Mouse (Mus musculus) liver, embryonic 12.5 days (tissue): ENCODE data around the gene Kif26b. TPM values are rescaled to one million over a fixed set of nuclear protein-coding genes. Genes with fewer than 3 reads are reported as not detected.

Experiments
- ATAC-seq: fragments of 200-750 bp; cut with Nextera tagmentation; 2 replicates; pipeline ENCODE4 v1.8.0; 2017; ENCODE audit warnings: moderate number of reproducible peaks, mild to moderate bottlenecking, moderate library complexity
- H3K27ac ChIP-seq: fragments of 300-500 bp; sonication (generic); 2 replicates; pipeline ENCODE4 v1.5.1; 2016; ENCODE audit warnings: mild to moderate bottlenecking
- H3K27me3 ChIP-seq: fragments of 300-500 bp; sonication (generic); replicated peaks from 2 replicates; pipeline ENCODE4 v1.6.1; 2016; ENCODE audit warnings: mild to moderate bottlenecking, moderate library complexity
- H3K36me3 ChIP-seq: fragments of 300-500 bp; sonication (generic); 2 replicates; pipeline ENCODE4 v1.6.1; 2016; ENCODE audit warnings: mild to moderate bottlenecking, moderate library complexity
- H3K4me1 ChIP-seq: fragments of 300-500 bp; sonication (generic); 2 replicates; pipeline ENCODE4 v1.6.1; 2016
- H3K4me2 ChIP-seq: fragments of 300-500 bp; sonication (generic); 2 replicates; pipeline ENCODE4 v1.6.1; 2016; ENCODE audit warnings: mild to moderate bottlenecking, moderate library complexity
- H3K4me3 ChIP-seq: fragments of 300-500 bp; sonication (generic); 2 replicates; pipeline ENCODE4 v1.5.1; 2016; ENCODE audit warnings: mild to moderate bottlenecking, moderate library complexity
- H3K9ac ChIP-seq: fragments of 300-500 bp; sonication (generic); 2 replicates; pipeline ENCODE4 v1.6.1; 2016; ENCODE audit warnings: mild to moderate bottlenecking, moderate library complexity
- H3K9me3 ChIP-seq: fragments of 300-500 bp; sonication (generic); replicated peaks from 2 replicates; pipeline ENCODE4 v1.6.1; 2016; ENCODE audit warnings: mild to moderate bottlenecking, moderate library complexity
- WGBS: fragments of 180-500 bp; shearing (Covaris S2); methylation state at CpG from one replicate; pipeline ENCODE4 v1.1.7; 2016; ENCODE audit not compliant: insufficient replicate concordance; 5-methylcytosine and 5-hydroxymethylcytosine counted together
- polyA plus RNA-seq: library from polyadenylated mRNA; unstranded; fragments of >200 nt; fragmentation: Nextera tagmentation; extraction: Ambion mirVana; gene quantifications from 2 replicates; pipeline ENCODE4 v1.2.1, GENCODE M21; 2016

The Kif26b gene
- polyA plus RNA-seq, 1 experiment from 2014 or later = 0.67 TPM

GRCm38 (mm10) chr1:178936457-178936856 lies 407.5 kb downstream of the Kif26b start:
- ATAC-seq = no peak
- H3K4me3 ChIP-seq = no peak overlapping the region

GRCm38 (mm10) chr1:178936976-178937375 lies 408.1 kb downstream of the Kif26b start:
- no peak overlapping the region for H3K4me3 ChIP-seq
- H3K27ac ChIP-seq = no peak overlapping the region
- no peaks in the 10 kb centered on the region for H3K4me1 ChIP-seq
- no peaks in the 10 kb centered on the region for H3K36me3 ChIP-seq
- ATAC-seq = no peak
- H3K27me3 ChIP-seq = peaks cover 9% of the 10 kb centered on the region; the same call in 1 of the 2 replicates
- H3K9me3 ChIP-seq = no peaks in the 10 kb centered on the region
- H3K4me2 ChIP-seq = no peak overlapping the region
- WGBS = 68% methylated on average over 2 of the region's 2 CpGs
- no peak overlapping the region for H3K9ac ChIP-seq

More at GRCm38 (mm10) chr1:178936457-178936856, 407.5 kb downstream of the Kif26b start:
- no peaks in the 10 kb centered on the region for H3K4me1 ChIP-seq
- no peak overlapping the region for H3K27ac ChIP-seq
- 47% methylated on average over 4 of the region's 4 CpGs for WGBS
- no peak overlapping the region for H3K4me2 ChIP-seq
- H3K36me3 ChIP-seq = no peaks in the 10 kb centered on the region
- no peak overlapping the region for H3K9ac ChIP-seq
- H3K9me3 ChIP-seq = no peaks in the 10 kb centered on the region
- peaks cover 7% of the 10 kb centered on the region; the same call in 1 of the 2 replicates for H3K27me3 ChIP-seq

- WGBS = 68% methylated on average over 4 of the region's 4 CpGs
- H3K4me3 ChIP-seq = no peak overlapping the region
Observed at GRCm38 (mm10) chr1:178940353-178940752, 411.4 kb downstream of the Kif26b start.

GRCm38 (mm10) chr1:178942251-178942963 lies 413.5 kb downstream of the Kif26b start:
- 47% methylated on average over 7 of the region's 7 CpGs for WGBS
- no peaks in the 10 kb centered on the region for H3K9me3 ChIP-seq
- H3K27ac ChIP-seq = no peak overlapping the region
- H3K27me3 ChIP-seq = 0 out of 2 replicates have a peak, but pooled peaks cover 9% of the 10 kb centered on the region
- H3K4me1 ChIP-seq = no peaks in the 10 kb centered on the region
- no peak overlapping the region for H3K9ac ChIP-seq
- H3K4me3 ChIP-seq = no peak overlapping the region
- H3K4me2 ChIP-seq = no peak overlapping the region
- ATAC-seq = no peak
- H3K36me3 ChIP-seq = no peaks in the 10 kb centered on the region

More at GRCm38 (mm10) chr1:178940353-178940752, 411.4 kb downstream of the Kif26b start:
- no peak for ATAC-seq
- no peaks in the 10 kb centered on the region for H3K4me1 ChIP-seq
- no peaks in the 10 kb centered on the region for H3K9me3 ChIP-seq
- H3K36me3 ChIP-seq = no peaks in the 10 kb centered on the region
- H3K27ac ChIP-seq = no peak overlapping the region
- H3K9ac ChIP-seq = no peak overlapping the region
- 0 out of 2 replicates have a peak, but pooled peaks cover 9% of the 10 kb centered on the region for H3K27me3 ChIP-seq
- no peak overlapping the region for H3K4me2 ChIP-seq

GRCm38 (mm10) chr1:178952910-178953309 lies 424.0 kb downstream of the Kif26b start:
- Histone ChIP-seq H3K4me1 (no peaks in the 10 kb centered on the region), H3K27me3 (no peaks in the 10 kb centered on the region), H3K9me3 (no peaks in the 10 kb centered on the region), H3K4me3 (no peak overlapping the region), H3K27ac (no peak overlapping the region), H3K9ac (no peak overlapping the region), H3K36me3 (no peaks in the 10 kb centered on the region), H3K4me2 (no peak overlapping the region)
- 67% methylated on average over 12 of the region's 12 CpGs for WGBS
- no peak for ATAC-seq

- H3K4me2 ChIP-seq = no peak overlapping the region
- no peaks in the 10 kb centered on the region for H3K9me3 ChIP-seq
- H3K4me3 ChIP-seq = no peak overlapping the region
- no peak for ATAC-seq
- H3K27me3 ChIP-seq = no peaks in the 10 kb centered on the region
- no peak overlapping the region for H3K9ac ChIP-seq
- H3K4me1 ChIP-seq = no peaks in the 10 kb centered on the region
- H3K27ac ChIP-seq = no peak overlapping the region
- WGBS = 70% methylated on average over 4 of the region's 4 CpGs
- H3K36me3 ChIP-seq = no peaks in the 10 kb centered on the region
Observed at GRCm38 (mm10) chr1:178958641-178959040, 429.7 kb downstream of the Kif26b start.

GRCm38 (mm10) chr1:178960015-178960559 lies 431.2 kb downstream of the Kif26b start:
- Histone ChIP-seq H3K27me3 (no peaks in the 10 kb centered on the region), H3K4me1 (no peaks in the 10 kb centered on the region), H3K4me2 (no peak overlapping the region), H3K9me3 (no peaks in the 10 kb centered on the region), H3K27ac (no peak overlapping the region), H3K36me3 (no peaks in the 10 kb centered on the region), H3K4me3 (no peak overlapping the region), H3K9ac (no peak overlapping the region)
- WGBS = 52% methylated on average over 7 of the region's 7 CpGs
- ATAC-seq = no peak

- ATAC-seq = no peak
- H3K4me1 ChIP-seq = no peaks in the 10 kb centered on the region
- H3K27me3 ChIP-seq = no peaks in the 10 kb centered on the region
- H3K4me3 ChIP-seq = no peak overlapping the region
- H3K27ac ChIP-seq = no peak overlapping the region
- H3K4me2 ChIP-seq = no peak overlapping the region
- H3K9ac ChIP-seq = no peak overlapping the region
- WGBS = 72% methylated on average over 9 of the region's 9 CpGs
- no peaks in the 10 kb centered on the region for H3K9me3 ChIP-seq
- no peaks in the 10 kb centered on the region for H3K36me3 ChIP-seq
Observed at GRCm38 (mm10) chr1:178961661-178962060, 432.7 kb downstream of the Kif26b start.

- Histone ChIP-seq H3K27me3 (no peaks in the 10 kb centered on the region), H3K9me3 (no peaks in the 10 kb centered on the region), H3K27ac (no peak overlapping the region), H3K4me2 (no peak overlapping the region), H3K4me1 (no peaks in the 10 kb centered on the region), H3K4me3 (no peak overlapping the region), H3K36me3 (no peaks in the 10 kb centered on the region), H3K9ac (no peak overlapping the region)
- 79% methylated on average over 10 of the region's 10 CpGs for WGBS
- ATAC-seq = no peak
Observed at GRCm38 (mm10) chr1:178972055-178972454, 443.1 kb downstream of the Kif26b start.

GRCm38 (mm10) chr1:178978617-178979245 lies 449.8 kb downstream of the Kif26b start:
- H3K9me3 ChIP-seq = no peaks in the 10 kb centered on the region
- ATAC-seq = no peak
- no peaks in the 10 kb centered on the region for H3K4me1 ChIP-seq
- 59% methylated on average over 8 of the region's 8 CpGs for WGBS
- H3K27me3 ChIP-seq = no peaks in the 10 kb centered on the region
- no peak overlapping the region for H3K4me2 ChIP-seq
- H3K27ac ChIP-seq = no peak overlapping the region
- no peaks in the 10 kb centered on the region for H3K36me3 ChIP-seq
- H3K9ac ChIP-seq = no peak overlapping the region
- no peak overlapping the region for H3K4me3 ChIP-seq

GRCm38 (mm10) chr1:178980185-178980584 lies 451.3 kb downstream of the Kif26b start:
- no peaks in the 10 kb centered on the region for H3K4me1 ChIP-seq
- ATAC-seq = no peak
- no peaks in the 10 kb centered on the region for H3K9me3 ChIP-seq
- H3K27ac ChIP-seq = no peak overlapping the region
- no peak overlapping the region for H3K4me3 ChIP-seq
- H3K4me2 ChIP-seq = no peak overlapping the region
- no peaks in the 10 kb centered on the region for H3K36me3 ChIP-seq
- H3K27me3 ChIP-seq = no peaks in the 10 kb centered on the region
- H3K9ac ChIP-seq = no peak overlapping the region

GRCm38 (mm10) chr1:178981641-178982040 lies 452.7 kb downstream of the Kif26b start:
- Histone ChIP-seq H3K36me3 (no peaks in the 10 kb centered on the region), H3K9me3 (no peaks in the 10 kb centered on the region), H3K9ac (no peak overlapping the region), H3K4me2 (no peak overlapping the region), H3K4me3 (no peak overlapping the region), H3K27me3 (no peaks in the 10 kb centered on the region), H3K27ac (no peak overlapping the region), H3K4me1 (no peaks in the 10 kb centered on the region)
- ATAC-seq = no peak
- WGBS = 61% methylated on average over 5 of the region's 5 CpGs
